Mouse (Mus musculus) cerebellum, adult 11-12 months (tissue): Measurements from ENCODE around the gene Pik3ca.
"Not testable (repeated sequence)": the region's sequence is repeated elsewhere in the genome, so short reads cannot be mapped to it uniquely, and the experiment has no call there.

ENCODE experiments used
- DNase-seq: peaks from one replicate; pipeline ENCODE4 v3.0.0; 2022

The Pik3ca gene

GRCm38 (mm10) chr3:32402990-32403885 lies 5.8 kb downstream of the Pik3ca start:
- DNase-seq: no peak

- no peak for DNase-seq
Observed at GRCm38 (mm10) chr3:32405699-32406098, 8.2 kb downstream of the Pik3ca start.

GRCm38 (mm10) chr3:32406804-32407203 lies 9.3 kb downstream of the Pik3ca start:
- no peak for DNase-seq

- DNase-seq: no peak
Observed at GRCm38 (mm10) chr3:32408811-32409273, 11.4 kb downstream of the Pik3ca start.

GRCm38 (mm10) chr3:32412502-32413044 lies 15.1 kb downstream of the Pik3ca start:
- no peak for DNase-seq

GRCm38 (mm10) chr3:32414381-32414780 lies 16.9 kb downstream of the Pik3ca start:
- no peak for DNase-seq

GRCm38 (mm10) chr3:32415370-32416309 lies 18.2 kb downstream of the Pik3ca start:
- DNase-seq: no peak

- DNase-seq: no peak
Observed at GRCm38 (mm10) chr3:32417751-32418211, 20.3 kb downstream of the Pik3ca start.

GRCm38 (mm10) chr3:32419866-32420265 lies 22.4 kb downstream of the Pik3ca start:
- DNase-seq: no peak

- no peak for DNase-seq
Observed at GRCm38 (mm10) chr3:32421115-32422054, 23.9 kb downstream of the Pik3ca start.

- DNase-seq: no peak
Observed at GRCm38 (mm10) chr3:32427695-32428094, 30.2 kb downstream of the Pik3ca start.

GRCm38 (mm10) chr3:32428361-32428760 lies 30.9 kb downstream of the Pik3ca start:
- no peak for DNase-seq

GRCm38 (mm10) chr3:32428921-32429320 lies 31.4 kb downstream of the Pik3ca start:
- DNase-seq: no peak

GRCm38 (mm10) chr3:32429351-32429750 lies 31.9 kb downstream of the Pik3ca start:
- not testable (repeated sequence) for DNase-seq

- DNase-seq: no peak
Observed at GRCm38 (mm10) chr3:32430394-32430793, 32.9 kb downstream of the Pik3ca start.

- no peak for DNase-seq
Observed at GRCm38 (mm10) chr3:32434016-32434415, 36.5 kb downstream of the Pik3ca start.

- no peak for DNase-seq
Observed at GRCm38 (mm10) chr3:32436101-32436500, 38.6 kb downstream of the Pik3ca start.

- no peak for DNase-seq
Observed at GRCm38 (mm10) chr3:32437297-32437696, 39.8 kb downstream of the Pik3ca start.

- no peak for DNase-seq
Observed at GRCm38 (mm10) chr3:32437820-32438219, 40.3 kb downstream of the Pik3ca start.

- DNase-seq: no peak
Observed at GRCm38 (mm10) chr3:32438716-32439115, 41.2 kb downstream of the Pik3ca start.

GRCm38 (mm10) chr3:32441710-32442109 lies 44.2 kb downstream of the Pik3ca start:
- no peak for DNase-seq
